Mouse (Mus musculus) lung, postnatal 10 days (tissue): ENCODE measurements around the gene Cdca7l.
"Not testable (repeated sequence)": the region's sequence is repeated elsewhere in the genome, so short reads cannot be mapped to it uniquely, and the experiment has no call there.

Experiments
- DNase-seq: peaks from one replicate; pipeline ENCODE4 v3.0.0; 2021

The Cdca7l gene

DNA sequence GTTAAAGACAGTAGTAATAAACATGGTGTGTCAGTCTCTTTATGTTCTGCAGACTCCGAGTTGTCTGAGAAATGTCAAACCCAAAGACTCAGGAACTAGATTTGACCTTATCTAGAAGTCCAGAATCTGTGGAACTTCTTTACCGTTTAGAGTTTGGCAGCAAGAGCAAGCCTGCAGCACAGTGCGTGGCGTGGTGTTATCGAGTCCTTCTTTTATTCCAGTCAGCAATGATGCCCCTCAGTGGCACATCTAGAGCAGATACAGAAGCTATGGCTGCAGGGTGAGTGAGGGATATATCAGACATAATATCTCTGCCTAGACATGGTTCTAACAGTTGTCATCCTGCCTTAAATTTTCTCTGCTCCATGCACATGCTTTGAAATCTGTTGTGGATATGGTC, 58.6 kb downstream of the Cdca7l start:
- DNase-seq, result no peak

DNA sequence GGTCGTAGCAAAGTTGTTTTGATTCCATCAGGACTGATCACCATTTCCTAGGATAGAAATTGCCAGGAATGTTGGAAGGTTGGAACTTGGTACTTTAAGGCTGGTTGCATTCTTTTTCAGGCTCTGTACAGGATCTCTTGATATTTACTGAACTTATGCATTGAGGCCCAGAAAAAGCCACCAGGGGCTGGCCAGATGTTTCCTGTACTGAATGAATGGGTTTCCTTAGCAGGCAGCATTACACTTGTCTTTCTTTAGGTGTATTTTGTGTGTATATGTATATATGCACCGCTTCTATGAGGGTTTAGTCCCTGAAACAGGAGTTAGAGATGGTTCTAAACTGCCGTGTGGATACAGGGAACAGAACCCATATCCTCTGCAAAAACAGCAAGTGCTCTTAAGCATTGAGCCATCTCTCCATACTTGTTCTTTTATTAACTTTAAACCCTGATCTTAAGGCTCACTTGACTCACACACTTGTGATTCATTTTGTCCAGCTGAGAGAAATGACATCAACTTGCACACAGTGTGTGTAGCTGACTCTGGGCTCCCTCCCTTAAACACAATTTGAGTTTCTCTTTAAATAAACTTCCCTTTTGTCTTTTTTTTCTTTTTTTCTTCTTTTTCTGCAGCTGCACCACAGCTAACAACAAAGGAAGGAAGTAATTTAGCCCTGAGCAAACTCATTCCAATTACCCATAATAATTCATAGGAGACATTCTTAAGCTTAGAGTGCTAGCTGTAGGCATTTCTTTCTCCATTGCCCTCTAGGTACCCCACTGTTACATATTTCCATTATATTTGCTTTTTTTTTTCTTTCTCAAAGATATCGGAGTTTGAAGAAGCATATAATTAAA, 63.8 kb downstream of the Cdca7l start:
- DNase-seq, result no peak

DNA sequence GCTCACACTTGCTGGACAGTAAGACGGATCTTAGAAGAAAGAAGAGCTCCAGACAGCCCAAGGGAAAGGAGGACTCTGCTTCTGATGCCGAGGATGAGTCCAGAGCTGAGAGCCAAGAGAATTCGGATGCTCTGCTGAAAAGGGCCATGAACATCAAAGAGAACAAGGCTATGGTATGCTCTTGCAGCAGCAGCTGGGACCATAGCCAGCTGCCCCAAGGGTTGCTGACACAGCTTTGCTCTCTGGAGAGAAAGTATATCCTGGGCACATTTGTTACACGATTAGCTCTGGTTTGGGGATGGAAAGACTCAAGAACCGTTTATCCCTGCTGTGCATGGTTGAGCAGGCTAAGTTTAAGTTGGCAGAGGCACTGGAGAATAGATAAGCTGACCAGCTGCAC, 68.2 kb downstream of the Cdca7l start:
- DNase-seq, result peak; percentile 4

GRCm38 (mm10) chr12:117878341-117878740, 74.3 kb downstream of the Cdca7l start:
- DNase-seq, result no peak

GRCm38 (mm10) chr12:117884627-117885026, 80.5 kb downstream of the Cdca7l start:
- DNase-seq, result no peak

DNA sequence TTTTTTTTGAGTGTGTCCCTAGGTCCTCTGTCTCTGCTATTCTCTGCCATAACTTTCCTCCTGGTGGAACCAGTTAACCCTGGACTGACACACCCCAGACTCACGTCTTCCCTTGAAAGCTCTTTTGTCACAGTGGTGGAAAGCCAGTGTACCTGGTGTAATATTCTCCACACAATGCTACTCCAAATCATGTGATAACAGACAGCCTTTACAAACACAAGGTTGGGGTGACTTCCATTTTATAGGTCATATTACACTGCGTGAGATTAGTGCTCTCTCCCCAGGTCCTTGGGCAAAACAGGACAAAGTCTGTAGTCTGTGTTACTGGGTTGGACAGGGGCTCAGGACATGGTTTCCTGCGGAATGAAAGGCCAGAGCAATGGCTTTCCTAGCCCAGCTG, 83.3 kb downstream of the Cdca7l start:
- DNase-seq, result no peak

GRCm38 (mm10) chr12:117900798-117901197, 96.7 kb downstream of the Cdca7l start:
- DNase-seq, result not testable (repeated sequence)

DNA sequence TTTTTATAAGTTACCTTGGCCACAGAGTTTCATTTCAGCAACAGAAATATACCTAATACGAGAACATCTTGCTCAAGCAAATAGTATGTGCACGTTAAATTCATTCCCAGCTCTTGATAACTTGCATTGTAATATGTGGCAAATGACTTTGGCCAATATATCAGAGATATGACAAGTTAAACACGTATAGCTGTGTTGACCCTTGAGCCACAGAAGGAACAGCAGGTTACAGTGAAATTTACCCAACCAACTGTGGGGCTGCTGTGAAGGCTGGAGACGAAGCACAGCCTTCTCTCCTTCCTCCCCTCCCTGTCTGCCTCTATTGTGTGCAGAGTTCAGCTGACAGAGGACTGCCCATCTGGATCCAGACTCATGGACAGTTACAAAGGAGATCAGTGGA, 97.3 kb downstream of the Cdca7l start:
- DNase-seq, result not testable (repeated sequence)

- DNase-seq, result no peak
Observed at GRCm38 (mm10) chr12:117903671-117904070, 99.6 kb downstream of the Cdca7l start.

- DNase-seq, result not testable (repeated sequence)
Observed at GRCm38 (mm10) chr12:117905232-117905840, 101.2 kb downstream of the Cdca7l start.

GRCm38 (mm10) chr12:117911396-117911795, 107.3 kb downstream of the Cdca7l start:
- no peak for DNase-seq

- DNase-seq, result no peak
Observed at GRCm38 (mm10) chr12:117914613-117915245, 110.6 kb downstream of the Cdca7l start.

- no peak for DNase-seq
Observed at GRCm38 (mm10) chr12:117915826-117916588, 111.9 kb downstream of the Cdca7l start.
